Mouse (Mus musculus) cerebellum, adult (tissue): ENCODE data around the gene Ncam2.
A peak's percentile ranks its signal among the peaks of the same experiment; 100 is the strongest.
"Not testable (repeated sequence)": the region's sequence is repeated elsewhere in the genome, so short reads cannot be mapped to it uniquely, and the experiment has no call there.

Experiments used
- ATAC-seq: cut with Nextera tagmentation; 2 replicates; pipeline ENCODE4 v1.9.2; 2017; ENCODE audit warnings: mild to moderate bottlenecking, moderate library complexity, mixed read lengths; ENCODE audit not compliant: insufficient number of reproducible peaks, low FRiP score, low TSS enrichment

Ncam2 gene

DNA sequence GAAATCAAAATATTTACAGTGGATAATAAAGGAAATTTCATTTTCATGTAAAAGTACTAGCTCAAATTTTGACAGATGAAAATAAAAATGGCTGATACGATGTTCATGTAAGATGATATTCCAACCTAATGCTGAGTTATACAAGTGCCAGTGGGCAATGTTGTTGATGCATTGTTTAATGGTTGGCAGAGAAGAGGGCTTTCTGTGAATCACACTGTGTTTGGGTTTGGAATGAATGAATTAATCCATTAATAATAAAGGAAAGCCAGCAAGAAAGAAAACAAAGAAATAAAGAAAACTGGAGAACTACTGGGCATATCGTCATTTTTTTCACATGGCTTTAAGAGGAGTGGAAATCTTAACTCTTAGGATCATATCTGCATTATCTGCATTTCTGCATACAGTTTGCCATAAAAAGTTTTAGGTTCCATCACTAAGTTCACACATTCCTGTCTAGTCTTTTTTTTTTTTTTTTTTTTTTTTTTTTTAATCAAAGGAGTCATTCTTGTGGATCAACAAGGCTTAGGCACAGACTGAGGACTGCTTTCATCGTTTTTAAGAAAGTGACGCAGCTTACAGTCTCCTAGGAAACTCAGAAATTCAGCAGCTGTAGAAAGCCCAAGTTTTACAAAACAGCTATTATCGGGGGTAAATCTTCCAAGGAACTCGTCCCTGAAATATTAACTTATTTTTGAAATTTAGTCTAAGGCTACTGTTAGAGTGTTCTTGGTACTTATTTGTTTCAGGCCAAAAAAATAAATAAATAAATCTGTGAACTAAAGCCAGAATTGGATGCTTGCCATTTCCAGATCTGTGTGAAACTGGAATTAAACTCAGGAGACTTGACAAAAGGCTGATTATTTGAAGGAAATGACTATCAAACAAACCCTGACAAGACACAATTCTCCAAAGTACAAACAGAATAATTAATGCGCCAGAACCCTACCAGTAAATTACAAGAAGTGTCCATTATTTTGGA lies 84.7 kb downstream of the Ncam2 start:
- no peak for ATAC-seq

- no peak for ATAC-seq
Measured at GRCm38 (mm10) chr16:81285882-81286281, 85.4 kb downstream of the Ncam2 start.

DNA sequence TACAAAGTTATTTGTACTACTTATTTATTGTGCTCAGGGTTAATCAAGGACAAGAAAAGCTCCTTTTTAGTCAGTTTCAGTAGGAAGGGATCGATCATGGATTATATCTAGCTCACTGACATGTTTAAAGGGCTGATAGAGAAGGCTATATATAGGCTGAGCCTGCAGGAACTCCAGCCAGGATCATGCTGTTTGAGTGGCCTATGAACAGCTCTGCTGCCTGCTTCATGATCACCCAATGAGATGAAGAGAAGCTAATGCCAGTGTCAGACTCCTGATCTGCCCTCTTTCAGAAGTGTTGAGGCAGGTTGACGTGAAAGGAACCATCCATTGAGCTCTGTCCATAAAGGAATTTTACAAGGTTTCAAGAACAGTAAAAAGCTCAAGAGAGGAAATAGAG lies 103.3 kb downstream of the Ncam2 start:
- ATAC-seq = peak; percentile 61; the same call in 1 of the 2 replicates

DNA sequence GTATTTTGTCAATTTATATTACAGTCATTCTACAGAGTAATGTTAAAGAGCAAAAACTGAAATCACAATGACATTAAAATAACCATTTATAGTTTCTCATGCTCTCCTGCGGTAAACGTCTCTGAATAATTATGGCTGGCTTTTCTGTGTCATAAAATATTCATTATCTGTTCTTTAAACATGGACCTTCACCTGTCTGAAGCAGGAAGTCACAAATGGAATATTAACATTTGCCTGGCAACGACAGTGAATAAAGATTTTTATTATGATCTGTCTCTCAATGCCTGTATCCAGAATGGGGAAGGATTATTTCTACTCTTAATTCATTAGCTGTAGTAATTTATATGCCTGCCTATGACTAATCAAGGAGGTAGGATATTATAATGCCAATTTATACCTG lies 108.7 kb downstream of the Ncam2 start:
- ATAC-seq = no peak

DNA sequence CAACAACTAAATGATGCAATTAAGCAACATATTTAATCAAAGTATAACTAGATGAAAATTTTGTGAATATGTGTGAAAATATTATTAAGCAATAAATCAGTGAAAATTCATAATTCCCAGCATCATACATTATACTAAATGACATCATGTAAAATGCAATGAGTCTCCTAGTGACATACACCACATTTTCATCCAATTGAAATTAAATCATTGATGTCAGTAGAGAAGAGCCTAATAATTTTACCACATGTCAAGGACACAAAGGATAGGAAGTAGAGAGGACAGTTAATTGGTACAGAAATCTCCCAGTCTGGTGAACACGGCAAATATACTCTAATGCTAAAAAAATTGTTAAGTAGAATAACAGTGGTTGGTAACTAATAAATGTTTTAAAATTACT lies 118.5 kb downstream of the Ncam2 start:
- no peak for ATAC-seq

- ATAC-seq = peak; percentile 49; the same call in 1 of the 2 replicates
Measured at GRCm38 (mm10) chr16:81330539-81330938, 130.0 kb downstream of the Ncam2 start.

GRCm38 (mm10) chr16:81365901-81366300 lies 165.4 kb downstream of the Ncam2 start:
- no peak for ATAC-seq

GRCm38 (mm10) chr16:81374234-81374633 lies 173.7 kb downstream of the Ncam2 start:
- no peak for ATAC-seq

GRCm38 (mm10) chr16:81380434-81380833 lies 179.9 kb downstream of the Ncam2 start:
- no peak for ATAC-seq

- ATAC-seq = no peak
Measured at GRCm38 (mm10) chr16:81388646-81389045, 188.1 kb downstream of the Ncam2 start.

DNA sequence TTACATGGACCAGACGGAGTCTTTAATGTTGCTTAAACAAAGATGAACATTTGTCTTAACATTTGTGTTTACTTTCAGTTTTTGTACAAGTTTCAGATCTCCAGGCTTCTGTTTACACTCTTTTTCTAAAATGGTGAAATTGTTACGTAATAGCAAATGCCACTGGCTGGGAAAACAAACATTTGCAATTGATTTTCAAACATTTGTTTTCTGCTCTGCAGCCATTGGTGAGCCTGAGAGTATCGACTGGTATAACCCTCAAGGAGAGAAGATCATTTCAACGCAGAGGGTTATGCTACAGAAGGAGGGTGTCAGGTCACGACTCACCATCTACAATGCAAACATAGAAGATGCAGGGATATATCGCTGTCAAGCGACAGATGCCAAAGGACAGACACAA lies 234.1 kb downstream of the Ncam2 start:
- ATAC-seq = no peak

GRCm38 (mm10) chr16:81437091-81437867 lies 236.8 kb downstream of the Ncam2 start:
- no peak for ATAC-seq

GRCm38 (mm10) chr16:81437868-81438249 lies 237.4 kb downstream of the Ncam2 start:
- no peak for ATAC-seq

DNA sequence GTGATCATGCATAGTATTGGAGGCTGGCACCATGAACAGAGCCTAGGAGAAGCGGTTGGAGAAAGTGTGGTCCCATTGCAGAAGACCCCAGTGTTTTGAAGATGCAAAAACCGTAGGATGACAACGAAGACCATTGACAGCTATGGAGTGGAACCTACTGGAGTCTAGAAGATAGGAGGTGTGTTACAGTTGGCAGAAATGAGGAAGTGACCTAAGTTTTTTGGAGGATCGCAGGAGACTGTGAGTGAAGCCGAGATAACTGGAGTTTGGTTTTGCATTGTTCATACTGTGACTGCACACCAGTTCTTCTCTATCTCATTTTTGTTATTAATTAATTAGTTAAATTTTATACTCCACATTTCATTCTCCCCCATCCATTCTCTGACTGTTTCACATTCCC lies 250.4 kb downstream of the Ncam2 start:
- ATAC-seq = no peak

DNA sequence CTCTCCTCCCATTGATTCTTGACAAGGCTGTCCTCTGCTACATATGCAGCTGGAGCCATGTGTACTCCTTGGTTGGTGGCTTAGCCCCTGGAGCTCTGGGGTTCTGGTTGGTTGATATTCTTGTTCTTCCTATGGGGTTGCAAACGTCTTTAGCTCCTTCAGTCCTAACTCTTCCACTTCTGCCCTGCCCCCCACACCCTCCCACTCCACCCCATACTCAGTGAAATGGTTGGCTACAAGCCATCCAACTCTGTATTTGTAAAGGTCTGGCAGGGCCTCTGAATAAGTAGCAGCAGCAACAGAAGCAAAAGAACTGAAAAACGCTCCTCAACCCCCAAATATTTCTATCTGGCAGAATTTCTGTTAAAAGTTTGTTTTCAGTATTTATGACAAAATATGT lies 252.5 kb downstream of the Ncam2 start:
- ATAC-seq = no peak

DNA sequence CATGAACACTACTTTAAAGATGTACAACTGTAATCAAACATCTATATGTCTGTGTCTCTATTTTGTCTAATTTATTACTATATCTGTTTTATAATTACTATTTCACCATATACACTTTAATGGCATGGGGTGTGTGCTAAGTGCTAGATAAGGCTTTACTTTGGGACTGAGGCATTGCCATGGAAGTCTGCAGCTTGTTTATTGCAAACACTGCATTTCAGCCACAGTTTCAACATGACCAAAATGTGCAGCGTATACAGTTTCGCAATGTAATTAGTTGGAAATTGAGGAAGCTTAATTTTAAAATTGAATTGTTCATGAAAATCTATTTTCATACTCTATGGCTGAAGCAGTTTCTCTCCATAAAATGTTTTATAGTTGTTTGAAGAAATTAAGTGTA lies 254.0 kb downstream of the Ncam2 start:
- ATAC-seq = no peak

GRCm38 (mm10) chr16:81462731-81463130 lies 262.2 kb downstream of the Ncam2 start:
- not testable (repeated sequence) for ATAC-seq

DNA sequence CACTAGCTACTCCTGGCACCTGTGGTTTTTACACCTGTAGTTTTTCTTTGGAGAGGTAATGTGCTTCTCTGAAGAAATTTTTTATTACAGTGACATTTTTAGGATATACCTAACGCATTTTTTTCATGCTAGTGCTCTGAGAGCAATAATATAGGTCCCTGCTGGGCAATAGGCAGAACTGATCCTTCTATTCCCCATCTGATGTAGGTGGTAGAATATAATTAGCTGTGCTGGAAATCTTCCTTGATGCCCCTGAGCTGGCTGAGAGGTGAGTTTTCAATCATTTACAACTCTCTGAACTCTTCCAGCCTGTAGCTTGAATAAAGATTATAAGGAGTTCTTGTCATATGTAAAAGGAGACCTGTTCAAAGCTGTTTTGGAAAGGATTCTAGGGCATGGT lies 272.4 kb downstream of the Ncam2 start:
- ATAC-seq = no peak

DNA sequence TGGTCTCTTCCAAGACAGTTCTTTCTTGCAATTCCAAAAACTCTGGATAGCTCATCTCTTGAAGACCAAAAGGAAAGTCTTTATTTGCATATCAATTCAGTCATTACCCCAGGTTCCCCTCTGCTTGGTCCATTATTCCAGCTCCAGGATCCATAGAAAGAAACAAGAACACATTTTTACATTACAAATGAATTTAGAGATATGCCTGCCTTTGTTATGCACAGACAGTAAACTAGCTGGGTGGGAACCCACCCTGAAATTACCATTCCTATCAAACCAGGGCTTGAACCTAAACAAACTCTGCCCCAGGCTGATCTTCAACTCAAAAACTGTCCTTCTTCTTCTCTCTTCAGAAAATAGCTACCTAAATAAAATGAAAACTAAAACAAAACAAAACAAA lies 280.6 kb downstream of the Ncam2 start:
- no peak for ATAC-seq

- ATAC-seq = no peak
Measured at GRCm38 (mm10) chr16:81496111-81496510, 295.6 kb downstream of the Ncam2 start.

GRCm38 (mm10) chr16:81502578-81502977 lies 302.1 kb downstream of the Ncam2 start:
- no peak for ATAC-seq
